Mouse (Mus musculus) kidney, adult 2 months (tissue): Measurements from ENCODE around the gene Sema4d.

Experiments
- CTCF ChIP-seq: fragments of 200-500 bp; conservative IDR thresholded peaks from 2 replicates; pipeline ENCODE4 v1.5.1; 2011; ENCODE audit warnings: low read depth, mild to moderate bottlenecking, control low read depth, low read length, moderate library complexity, mixed read lengths; ENCODE audit not compliant: insufficient read depth, insufficient read length
- POLR2A ChIP-seq: fragments of 200-500 bp; IDR thresholded peaks from one replicate; pipeline ENCODE4 v1.6.1; 2011; ENCODE audit warnings: low read depth, low read length, control low read depth

GRCm38 (mm10) chr13:51686966-51687365 lies 106.6 kb downstream of the Sema4d start:
- TF ChIP-seq CTCF (no peak), POLR2A (no peak)
